Mouse (Mus musculus): ENCODE data around the gene Ablim1.

Ablim1 gene

DNA sequence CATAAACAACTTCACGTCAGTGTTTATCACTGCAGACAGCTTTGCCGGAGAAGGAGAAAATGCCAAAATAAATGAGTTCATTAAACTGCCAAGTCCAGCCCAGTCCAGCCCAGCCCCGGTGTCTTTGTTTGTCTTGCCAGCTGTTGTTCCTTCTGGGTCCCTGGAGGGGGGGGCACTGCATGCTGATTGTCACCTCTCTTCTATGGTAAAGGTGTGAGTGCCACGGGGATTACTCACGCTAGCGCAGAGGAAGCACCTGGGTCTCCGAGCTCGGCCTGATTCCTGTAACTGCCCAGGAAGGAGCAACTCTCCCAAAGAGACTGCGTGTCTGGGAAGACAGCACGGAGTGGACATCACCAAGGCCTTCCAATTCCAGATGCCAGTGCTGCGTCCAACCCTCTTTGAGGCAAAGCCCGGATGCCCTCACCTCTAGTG, 12.7 kb downstream of the Ablim1 start:
- no peak for DNase-seq (ENCODE audit: low spot score)

DNA sequence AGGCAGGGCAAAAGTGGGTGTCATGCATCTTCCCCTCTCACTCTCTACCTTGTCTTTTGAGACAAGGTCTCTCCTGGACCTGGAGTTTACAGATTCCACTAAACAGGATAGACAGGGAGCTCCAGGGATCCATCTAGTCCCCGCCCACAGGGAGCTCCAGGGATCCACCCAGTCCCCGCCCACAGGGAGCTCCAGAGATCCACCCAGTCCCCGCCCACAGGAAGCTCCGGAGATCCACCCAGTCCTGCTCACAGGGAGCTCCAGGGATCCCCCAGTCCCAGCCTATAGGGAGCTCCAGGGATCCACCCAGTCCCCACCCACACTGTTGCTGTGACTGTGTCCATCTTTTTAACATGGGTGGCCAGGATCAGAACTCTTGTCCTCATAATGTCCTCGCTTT, 16.7 kb downstream of the Ablim1 start:
- no peak for DNase-seq (ENCODE audit: low spot score)

DNA sequence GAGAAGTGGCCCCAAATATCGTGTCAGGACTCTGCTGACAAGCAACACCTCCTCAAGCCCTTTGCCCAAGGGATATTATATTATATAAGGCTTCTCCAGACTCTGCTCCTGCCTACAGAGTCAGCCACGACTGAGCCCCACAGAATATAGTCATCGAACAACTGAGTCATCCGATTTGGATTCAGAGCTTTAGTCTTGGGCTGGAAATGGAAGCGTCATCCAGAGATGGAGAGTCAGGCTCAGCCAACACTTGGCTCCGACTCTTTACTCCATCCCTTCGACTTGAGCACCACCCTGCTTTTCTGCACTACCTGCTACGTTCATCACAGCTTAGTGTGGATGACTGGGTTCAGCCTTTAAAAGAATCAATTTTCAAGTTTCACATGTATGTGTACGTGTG, 17.3 kb downstream of the Ablim1 start:
- DNase-seq (ENCODE audit: low spot score): no peak

DNA sequence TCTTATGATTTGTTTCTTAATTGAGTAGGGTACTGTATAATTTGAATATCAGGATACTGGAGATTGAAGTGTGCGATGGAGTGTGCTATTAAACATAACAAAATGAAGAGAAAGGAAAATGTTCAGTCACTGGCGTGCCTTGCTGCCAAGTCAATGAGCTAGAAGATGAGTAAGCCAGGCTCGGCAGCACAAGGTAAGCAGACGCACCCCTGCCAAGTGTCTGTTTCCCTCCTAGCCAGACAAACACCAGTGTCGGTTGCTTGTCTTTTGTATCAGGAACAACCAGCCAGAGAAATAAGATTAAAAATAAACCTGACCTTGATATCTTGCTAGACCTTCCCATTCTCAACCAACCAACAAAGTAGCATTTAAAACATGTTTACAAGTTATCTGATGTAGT, 18.2 kb downstream of the Ablim1 start:
- DNase-seq (ENCODE audit: low spot score): no peak

DNA sequence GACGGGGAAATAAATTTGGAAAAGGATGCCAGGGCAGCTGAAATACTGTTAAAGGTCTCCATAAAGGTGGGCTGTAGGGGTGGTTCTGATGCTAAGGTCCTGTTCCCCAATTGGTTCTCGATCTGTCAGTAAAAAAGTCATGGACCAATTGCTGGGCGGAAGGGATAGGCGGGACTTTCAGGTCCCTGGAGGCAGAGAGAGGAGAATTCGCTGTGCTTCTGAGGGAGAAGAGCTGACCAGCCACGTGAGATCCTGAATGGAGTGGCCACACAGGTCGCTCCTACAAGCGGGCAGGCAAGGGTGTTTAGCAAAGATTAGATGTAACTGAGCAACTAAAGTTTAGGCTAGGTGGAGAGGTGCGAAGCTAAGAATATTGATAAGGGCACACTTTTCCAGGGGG, 19.2 kb downstream of the Ablim1 start:
- no peak for DNase-seq (ENCODE audit: low spot score)

DNA sequence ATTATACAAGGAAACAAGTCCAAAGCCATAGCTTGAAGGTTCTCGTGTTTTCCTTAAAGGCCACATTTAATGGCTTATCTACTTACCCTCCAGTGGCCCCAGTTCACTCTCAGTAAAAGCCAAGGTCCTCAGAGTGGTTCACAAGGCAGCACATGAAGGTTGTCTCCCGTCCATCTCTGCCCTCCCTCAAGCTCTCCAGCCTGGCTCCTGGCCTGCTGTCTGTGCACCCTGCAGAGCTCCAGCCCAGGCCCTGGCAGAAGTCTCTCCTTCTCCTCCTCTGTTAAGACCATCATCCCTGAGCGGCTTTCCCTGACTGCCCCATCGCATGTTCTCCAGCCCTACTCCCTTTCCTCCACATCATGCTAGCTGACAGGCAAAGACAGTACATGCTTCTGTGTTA, 20.4 kb downstream of the Ablim1 start:
- DNase-seq (ENCODE audit: low spot score): no peak

DNA sequence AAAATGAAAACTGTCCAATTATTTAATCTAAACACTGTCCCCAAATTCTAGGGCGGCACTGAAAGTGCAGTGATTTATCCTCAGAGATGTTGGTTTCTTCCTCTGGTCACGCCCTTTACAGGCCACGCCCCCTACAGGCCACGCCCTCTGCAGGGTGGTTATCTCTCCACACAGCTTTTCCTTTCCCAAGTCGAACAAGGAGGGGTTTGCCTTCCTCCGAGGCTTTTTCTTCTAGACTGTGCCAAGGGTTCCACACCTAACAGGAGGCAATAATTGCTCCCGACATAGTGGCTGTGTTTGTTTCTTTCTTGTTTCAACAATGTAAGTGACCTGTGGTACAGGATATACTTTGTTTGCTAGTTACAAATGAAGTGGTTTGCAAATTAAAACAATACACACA, 21.0 kb downstream of the Ablim1 start:
- peak; percentile 54 for DNase-seq (ENCODE audit: low spot score)

DNA sequence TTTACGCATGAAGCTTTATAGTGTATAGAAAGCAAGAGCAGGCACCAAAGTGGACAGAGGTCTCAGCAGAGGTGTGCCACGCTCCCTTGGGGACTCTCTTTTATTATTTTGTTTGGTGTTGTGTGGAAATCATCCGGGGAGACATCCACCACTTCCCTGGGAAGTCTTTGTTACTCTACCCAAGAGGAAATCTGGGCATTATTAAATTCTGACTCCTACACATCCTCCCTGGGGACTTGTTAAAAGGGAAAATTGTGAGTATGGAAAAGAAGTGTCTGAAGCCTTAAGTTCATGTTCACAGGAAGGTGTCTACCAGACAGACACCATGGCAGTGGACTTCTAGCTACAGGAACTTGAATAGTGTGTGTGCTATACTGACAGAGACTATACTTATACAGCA, 31.4 kb downstream of the Ablim1 start:
- no peak for DNase-seq (ENCODE audit: low spot score)

DNA sequence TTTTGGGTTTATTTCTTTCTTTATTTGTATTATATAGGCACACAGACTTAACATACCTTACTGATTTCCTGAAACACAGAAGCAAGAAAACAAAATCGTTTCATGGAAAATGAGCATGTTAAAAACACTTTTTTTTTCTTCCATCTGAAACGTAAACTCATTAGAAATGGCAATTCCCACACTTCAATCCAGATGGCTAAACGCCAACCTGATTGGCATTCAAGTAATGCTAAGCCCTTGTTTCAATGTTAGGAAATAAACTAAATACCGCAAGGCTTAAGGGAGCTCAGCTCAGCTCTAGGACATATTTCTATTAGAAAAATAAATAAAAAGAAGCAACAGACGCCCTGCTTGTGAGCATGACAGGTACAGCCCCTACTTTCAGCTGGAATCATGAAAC, 32.1 kb downstream of the Ablim1 start:
- DNase-seq (ENCODE audit: low spot score): no peak

DNA sequence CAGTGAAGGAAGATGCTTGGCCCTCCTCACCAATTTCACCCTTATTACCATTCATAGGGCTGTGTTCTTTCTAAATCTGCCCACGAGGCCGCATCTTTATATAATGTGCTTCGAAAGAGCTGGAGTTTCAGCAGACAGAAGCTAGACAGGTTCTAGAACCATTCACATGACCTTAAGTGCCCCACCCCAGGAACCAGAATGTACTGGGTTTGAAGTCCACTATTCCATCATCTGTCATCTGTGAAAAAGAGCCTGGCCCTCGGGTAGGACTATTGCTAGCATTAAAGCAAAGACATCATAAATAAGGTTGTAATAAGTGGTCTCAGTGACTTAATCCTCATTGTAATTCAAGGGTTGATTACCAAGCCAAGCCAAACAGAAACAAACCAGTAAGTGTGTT, 35.1 kb downstream of the Ablim1 start:
- DNase-seq (ENCODE audit: low spot score): no peak

DNA sequence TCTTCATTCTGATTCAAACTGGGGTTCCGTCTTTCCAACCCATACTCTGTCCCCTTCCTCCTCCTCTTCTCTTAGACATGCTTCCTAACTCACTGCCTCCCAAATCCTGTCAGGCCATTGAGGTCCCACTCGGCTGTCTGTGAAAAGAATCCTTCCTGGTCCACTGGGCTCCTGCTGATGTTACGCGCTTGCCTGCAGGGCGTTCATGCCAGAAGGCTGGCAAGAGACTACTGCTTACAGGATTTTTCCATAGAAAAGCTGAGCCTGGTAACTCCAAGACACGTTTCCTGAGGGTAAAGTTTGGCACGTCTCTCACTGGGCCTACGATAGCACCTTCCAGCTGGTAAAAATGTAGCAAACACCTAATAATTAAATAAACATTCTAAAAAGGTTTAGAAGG, 36.5 kb downstream of the Ablim1 start:
- DNase-seq (ENCODE audit: low spot score): no peak

DNA sequence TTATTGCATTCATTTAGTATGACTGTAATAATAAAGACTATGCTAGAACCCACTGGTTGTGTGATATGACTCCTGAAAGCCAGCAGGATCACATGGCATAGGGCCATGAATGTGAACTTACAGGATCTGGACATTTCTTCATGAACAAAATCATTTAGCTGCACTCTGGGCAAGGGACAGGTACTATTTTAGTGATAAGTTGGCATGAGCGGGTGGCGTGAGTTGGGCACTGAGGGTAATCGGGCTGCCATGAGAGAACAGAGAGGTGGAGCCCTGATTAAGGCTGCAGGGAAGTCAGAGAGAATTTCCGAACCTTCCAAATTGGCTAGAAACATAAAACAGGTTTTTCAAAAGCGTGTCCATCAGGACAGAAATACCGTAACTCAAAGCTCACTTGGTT, 37.7 kb downstream of the Ablim1 start:
- no peak for DNase-seq (ENCODE audit: low spot score)

DNA sequence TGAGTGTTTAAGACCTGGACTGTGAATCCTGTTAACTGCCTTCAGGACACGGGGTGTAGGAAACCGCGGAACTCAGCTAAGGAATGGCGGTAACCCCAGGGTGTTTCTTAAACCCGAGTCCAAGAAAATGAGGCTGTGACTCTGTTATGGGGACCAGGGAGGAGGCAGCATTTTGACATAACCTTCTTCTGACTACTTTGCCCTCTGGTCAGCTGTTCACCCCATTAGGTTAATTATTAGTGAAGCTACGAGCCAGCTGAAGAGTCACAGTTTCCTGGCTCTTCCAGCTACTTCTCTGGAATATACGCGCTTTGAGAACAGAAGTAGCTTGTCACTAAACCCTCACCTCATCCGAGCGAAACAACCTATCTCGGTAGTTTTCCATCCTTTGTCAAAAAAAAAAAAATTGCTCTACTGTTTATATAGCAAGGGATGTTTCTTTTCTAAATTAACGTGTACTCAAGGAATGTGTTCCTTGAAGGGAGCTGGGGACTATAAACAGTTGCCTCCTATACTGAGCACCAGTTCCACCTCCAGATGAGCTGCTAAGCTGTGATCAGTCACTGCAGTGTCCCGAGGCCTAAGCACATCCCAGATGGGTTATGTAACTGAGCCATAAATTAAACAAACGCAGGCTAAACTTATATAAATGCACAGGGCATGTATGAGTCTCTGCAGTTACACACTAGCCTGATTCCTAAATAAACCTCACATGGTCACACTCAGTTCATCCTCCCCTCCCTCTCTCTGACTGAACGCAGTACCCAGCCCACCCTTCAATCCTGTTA, 39.4 kb downstream of the Ablim1 start:
- no peak for DNase-seq (ENCODE audit: low spot score)

DNA sequence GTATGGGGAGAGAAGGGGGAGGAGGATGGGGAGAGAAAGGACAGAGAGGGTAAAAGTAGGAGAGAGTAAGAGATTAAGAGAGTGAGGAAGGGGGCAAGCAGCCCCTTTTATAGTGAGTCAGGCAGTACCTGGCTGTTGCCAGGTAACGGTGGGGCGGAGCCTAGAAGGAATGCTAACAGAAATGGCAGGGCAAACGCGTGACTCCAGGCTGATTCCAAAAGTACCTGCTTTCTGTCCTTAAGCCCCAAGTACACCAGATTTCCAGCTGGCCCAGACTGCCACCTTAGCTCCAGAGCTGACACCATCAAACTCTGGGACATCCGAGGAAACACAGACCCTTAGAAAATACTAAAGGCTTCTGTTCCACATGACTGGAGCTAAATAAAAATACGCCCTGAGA, 40.0 kb downstream of the Ablim1 start:
- no peak for DNase-seq (ENCODE audit: low spot score)

DNA sequence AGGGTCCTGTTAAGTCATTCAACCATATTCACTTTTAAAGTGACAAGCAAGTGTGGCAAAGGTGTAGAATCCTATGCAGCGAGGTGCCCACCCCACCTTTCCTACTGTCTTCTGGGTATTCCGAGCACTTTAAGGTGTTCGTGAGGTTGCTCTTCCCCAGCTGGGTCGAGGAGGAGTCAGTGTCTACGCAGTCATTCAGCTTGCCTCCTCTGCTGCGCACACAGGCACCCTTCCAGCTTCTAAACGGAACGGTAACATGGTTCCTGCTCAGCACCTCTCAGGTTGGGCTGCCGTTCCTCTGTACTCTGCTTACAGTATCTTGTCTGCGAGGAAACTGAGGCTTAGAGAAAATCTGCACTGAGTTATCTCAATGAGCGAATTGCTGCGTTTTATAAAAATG, 40.4 kb downstream of the Ablim1 start:
- DNase-seq (ENCODE audit: low spot score): no peak

DNA sequence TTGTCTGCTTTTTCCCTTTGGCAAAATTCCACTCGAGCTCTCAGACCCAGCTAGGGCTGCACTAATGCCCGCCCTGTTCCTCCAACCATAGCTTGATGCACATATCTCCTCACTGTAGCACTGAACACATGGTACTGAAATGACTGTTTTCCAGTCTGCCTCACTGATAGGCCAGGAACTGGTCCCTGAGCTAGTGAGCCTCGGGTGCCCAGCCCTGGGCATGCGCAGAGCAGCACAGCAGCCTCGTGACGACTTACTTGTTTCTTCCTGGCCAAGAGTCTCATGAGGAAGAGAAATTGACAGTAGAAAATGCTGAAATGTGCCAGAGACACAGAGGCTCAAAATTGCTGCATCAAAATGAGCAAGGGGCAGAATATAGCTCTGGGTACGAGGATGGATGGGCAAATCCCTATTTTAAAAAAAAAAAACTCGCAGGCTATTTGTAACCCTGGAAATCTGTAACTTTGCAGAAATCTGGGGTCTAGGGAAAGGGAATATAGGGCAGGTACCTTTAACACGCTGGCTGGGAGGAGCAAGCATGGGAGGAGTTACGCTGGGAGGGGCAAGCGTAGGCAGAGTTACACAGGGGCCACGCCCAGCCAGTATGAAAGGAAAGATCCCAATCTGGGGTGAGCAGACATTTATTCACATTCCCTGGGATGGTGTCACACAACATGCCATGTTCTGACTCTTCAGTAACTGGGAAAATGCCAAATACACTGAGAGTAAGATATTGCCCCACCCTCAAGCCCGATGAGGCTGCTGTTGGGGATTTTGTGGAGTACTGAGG, 41.7 kb downstream of the Ablim1 start:
- DNase-seq (ENCODE audit: low spot score): no peak

DNA sequence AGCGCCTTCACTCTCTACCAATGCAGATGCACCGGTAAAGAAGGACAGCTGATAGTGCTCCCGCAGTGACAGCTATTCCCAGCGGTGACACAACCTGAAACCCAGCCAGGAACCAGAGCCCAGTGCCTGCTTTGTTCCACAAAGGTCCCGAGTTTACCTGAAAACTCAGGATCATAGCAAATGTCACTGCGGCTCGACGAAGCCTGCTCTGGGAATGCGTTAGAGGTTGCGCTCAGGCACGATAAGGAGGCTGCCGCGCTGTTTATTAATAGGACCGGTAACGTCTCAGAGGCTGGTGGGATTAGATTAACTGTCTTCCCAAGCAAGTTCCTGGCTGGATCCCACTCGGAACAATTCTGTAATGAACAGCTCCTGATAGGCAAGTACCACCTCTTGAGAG, 43.0 kb downstream of the Ablim1 start:
- DNase-seq (ENCODE audit: low spot score): no peak

DNA sequence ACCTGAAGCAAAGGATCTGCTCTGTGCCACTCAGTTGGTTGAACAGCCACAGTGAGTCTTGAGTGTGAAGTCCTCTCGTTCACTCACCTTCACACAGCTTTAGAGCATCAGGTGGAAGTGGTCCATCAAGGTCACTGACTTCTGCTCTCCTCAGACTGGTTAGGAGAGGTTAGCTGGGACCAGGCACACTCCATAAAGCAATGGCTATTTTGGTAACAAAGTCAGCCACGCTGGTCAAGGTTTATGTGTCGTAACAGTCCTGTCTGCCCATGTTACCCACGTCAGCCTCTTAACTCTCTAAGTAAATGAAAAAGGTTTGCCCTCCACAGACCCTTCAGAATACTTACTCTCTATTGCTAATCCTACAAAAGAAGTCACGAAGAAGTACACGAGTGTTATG, 44.0 kb downstream of the Ablim1 start:
- no peak for DNase-seq (ENCODE audit: low spot score)

DNA sequence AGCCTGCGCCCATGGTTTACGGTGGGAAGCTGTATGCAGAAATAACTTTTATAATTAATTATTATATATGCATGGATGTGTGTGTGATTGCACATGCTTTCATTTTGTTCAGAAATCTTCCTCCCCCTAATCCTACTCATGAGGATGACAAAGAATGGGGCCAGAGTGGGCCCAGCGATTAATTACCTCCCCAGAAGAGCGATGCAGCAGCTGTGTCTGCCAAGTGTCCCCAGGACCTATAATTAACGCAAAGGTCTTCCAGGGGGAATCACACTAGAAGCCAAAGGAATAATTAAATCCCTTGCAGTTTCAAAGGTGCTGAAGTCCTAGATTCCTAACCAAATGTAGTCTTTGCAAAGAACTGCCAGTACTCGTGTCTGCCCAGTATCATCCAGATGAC, 44.9 kb downstream of the Ablim1 start:
- DNase-seq (ENCODE audit: low spot score): no peak

DNA sequence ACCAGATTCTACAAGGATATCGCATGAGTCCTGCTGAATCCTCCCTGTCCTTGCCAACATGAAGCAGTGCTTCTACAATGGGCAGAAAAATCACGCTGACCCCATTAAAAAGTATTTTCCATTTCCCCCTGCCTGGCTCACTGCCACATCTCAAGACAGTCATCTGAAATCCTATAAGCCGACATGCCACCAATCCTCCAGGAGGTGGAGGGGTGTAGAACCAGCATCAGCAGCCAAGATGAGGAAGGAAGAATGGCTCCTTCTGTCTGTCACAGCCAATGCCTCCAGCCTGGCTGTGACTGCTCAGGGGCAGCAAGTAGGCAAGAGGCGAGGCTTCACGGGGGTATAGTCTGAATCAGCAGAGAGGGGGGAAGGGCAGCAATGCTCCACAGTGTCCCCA, 47.2 kb downstream of the Ablim1 start:
- no peak for DNase-seq (ENCODE audit: low spot score)

DNA sequence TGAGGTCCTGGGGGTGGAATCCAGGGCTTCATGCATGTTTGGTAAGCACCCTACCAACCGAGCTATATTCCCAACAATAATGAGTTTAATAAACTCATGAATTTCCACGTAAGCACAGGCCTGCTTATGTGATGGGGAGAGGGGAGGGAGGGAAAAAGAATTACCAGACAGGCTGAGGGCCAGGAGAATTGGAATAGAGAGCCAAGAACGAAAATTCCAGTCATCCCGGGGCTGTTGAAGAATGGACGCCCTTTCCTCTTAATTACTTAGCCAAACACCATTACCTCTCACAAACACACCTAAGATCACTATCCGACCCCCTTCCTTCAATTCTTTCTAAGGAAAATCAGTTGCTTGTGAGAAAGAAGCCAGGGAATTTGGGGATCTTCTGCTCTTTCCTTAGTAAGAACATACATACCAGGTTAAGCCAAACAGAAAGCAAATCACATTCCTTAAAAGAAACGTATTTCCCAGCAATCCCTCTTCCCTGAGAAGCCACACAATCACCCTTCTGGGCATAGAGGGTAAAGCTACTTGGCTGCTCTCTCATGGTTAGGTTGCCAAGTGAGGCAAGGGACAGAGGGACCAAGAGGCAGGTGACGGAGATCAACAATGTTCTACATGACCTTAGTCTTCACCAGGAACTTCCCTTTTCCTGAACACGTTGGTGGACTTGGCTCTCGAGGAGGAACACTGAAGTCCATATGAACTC, 48.2 kb downstream of the Ablim1 start:
- no peak for DNase-seq (ENCODE audit: low spot score)

DNA sequence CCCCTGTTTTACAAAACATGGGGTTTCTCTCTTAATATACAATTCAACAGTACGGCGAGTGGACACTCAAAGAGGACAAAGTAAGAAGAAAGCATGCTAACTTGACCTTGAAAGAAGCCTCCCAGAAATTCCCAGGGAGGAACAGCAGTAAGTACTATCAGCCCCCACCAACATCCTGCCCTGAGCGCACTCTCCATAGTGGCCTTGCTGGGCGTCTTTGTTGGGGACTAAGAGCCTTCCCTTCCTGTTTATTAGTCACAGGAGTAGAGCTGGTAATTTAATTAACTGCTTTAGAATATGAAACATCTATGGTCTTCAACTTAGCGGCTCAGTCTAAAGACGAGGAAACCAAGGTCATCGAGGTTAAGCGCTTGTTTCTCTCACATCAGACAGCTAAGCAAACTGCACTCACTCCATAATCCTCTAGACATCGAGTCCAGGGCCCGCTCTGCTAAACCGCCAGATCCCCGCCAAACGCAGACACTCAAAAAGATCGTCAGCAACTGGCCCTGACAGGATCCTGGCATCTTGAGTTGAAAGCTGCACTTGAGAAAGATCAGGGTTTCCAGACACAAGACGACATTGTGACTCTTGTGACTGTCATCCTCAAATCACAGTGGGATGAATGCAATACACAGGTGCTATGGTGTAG, 50.3 kb downstream of the Ablim1 start:
- no peak for DNase-seq (ENCODE audit: low spot score)

DNA sequence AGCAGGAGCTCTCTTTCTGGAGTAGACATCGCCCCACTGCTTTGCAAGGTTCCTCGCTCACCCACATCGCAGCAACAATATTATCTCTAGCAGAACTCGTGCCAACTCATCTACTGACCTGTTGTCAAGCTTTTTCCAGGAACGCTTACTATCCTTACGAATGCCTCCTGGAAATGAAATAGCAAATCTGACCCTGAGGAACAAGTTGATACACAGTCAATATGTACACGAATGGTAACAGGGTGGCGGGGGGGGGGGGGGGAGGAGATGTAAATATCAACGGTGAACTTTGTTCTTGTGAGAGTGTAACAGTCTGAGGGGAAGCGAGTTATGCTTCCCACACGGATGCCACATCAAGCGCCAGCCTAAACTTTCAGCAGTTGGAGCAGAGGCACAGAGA, 56.9 kb downstream of the Ablim1 start:
- no peak for DNase-seq (ENCODE audit: low spot score)
